In genomic region chr9:4375828-4376639, GRCm38 (mm10) we compare ENCODE assay signal across 7 mouse cellular contexts. TPM values are rescaled to one million over a fixed set of nuclear protein-coding genes. Genes with fewer than 3 reads are reported as not detected.
DNase-seq lines count a peak whose midpoint lies in the region; ATAC-seq lines count a peak whose summit lies in the region.

Msantd4 (plus strand) TSS chr9:4376562.

- peak within 1 kb of the TSS; percentile 61 for H3K27ac ChIP-seq in intestine, embryonic 15.5 days
- peak within 1 kb of the TSS; percentile 91 for H3K27ac ChIP-seq in midbrain, embryonic 10.5 days (replicated peaks)

- peak within 1 kb of the TSS; percentile 66 for H3K4me3 ChIP-seq in intestine, embryonic 15.5 days (replicated peaks)
- H3K4me3 ChIP-seq in midbrain, embryonic 10.5 days, result peak within 1 kb of the TSS; percentile 84

- no peaks in the 10 kb centered on the region for H3K4me1 ChIP-seq in intestine, embryonic 15.5 days (replicated peaks)
- H3K4me1 ChIP-seq in midbrain, embryonic 10.5 days, result peaks cover 20% of the 10 kb centered on the region; the same call in 1 of the 2 replicates

- peak within 1 kb of the TSS; percentile 54 for H3K9ac ChIP-seq in intestine, embryonic 15.5 days

- H3K36me3 ChIP-seq in intestine, embryonic 15.5 days, result no peaks in the 10 kb centered on the region
- H3K36me3 ChIP-seq in midbrain, embryonic 10.5 days, result peaks cover 8% of the 10 kb centered on the region

- intact Hi-C loops in gastrocnemius, postnatal 36 days (cut with DNase I), result loop anchor here (5.0 kb wide), 1 partner anchor 64 kb away; no protein-coding TSS in a partner anchor
- intact Hi-C loops in left cerebral cortex, postnatal 25 days (cut with DNase I), result loop anchor here (2.0 kb wide), 1 partner anchor 67 kb away; the partner anchor contains the start of genes Aasdhppt and Kbtbd3

- no peaks in the 10 kb centered on the region for H3K9me3 ChIP-seq in intestine, embryonic 15.5 days
- no peaks in the 10 kb centered on the region for H3K9me3 ChIP-seq in midbrain, embryonic 10.5 days (replicated peaks)

- no peaks in the 10 kb centered on the region for H3K27me3 ChIP-seq in intestine, embryonic 15.5 days (replicated peaks)
- no peaks in the 10 kb centered on the region for H3K27me3 ChIP-seq in midbrain, embryonic 10.5 days (ENCODE audit: low read depth, poor library complexity, severe bottlenecking)

- peak within 1 kb of the TSS; percentile 59 for H3K4me2 ChIP-seq in intestine, embryonic 15.5 days (replicated peaks)

- peak; percentile 98 for DNase-seq in adrenal gland, adult 2 months
- DNase-seq in embryo, embryonic 11.5 days (ENCODE audit: low read depth, low spot score), result peak; percentile 94
- peak; percentile 92 to 94 for DNase-seq in gastrocnemius, postnatal 36 days
- peak; percentile 98 to 100 for DNase-seq in left cerebral cortex, postnatal 25 days (ENCODE audit: low spot score in 2 of 2)
- peak; percentile 97 for DNase-seq in midbrain, embryonic 10.5 days (ENCODE audit: low spot score)
- peak; percentile 91 for DNase-seq in right cerebral cortex, postnatal 4 days

- WGBS in intestine, embryonic 15.5 days, result 3% methylated on average over 31 of the region's 31 CpGs
- 2% methylated on average over 31 of the region's 31 CpGs for WGBS in midbrain, embryonic 10.5 days

- ATAC-seq in intestine, embryonic 15.5 days, result peak; percentile 100

RNA-seq across cellular contexts. Expression of gene Msantd4, which starts in this region (rescaled TPM):
- 10 to 100 TPM; 33.9 to 45.4 TPM for total RNA-seq in adrenal gland, adult 2 months (2021)
- polyA plus RNA-seq in adrenal gland, adult 2 months (2012; rRNA removed), result 0.49 and 0.56 TPM in 2 replicates
- total RNA-seq in gastrocnemius, postnatal 36 days (2021), result 10 to 100 TPM; 23.2 to 27.8 TPM
- polyA plus RNA-seq in intestine, embryonic 15.5 days (2015; fragmentation: Nextera tagmentation; extraction: Ambion mirVana), result 36.3 and 39.1 TPM in 2 replicates
- 10 to 100 TPM; 59.1 to 61.6 TPM for total RNA-seq in left cerebral cortex, postnatal 25 days (2021)
- polyA plus RNA-seq in midbrain, embryonic 10.5 days (2016; fragmentation: Nextera tagmentation; extraction: Ambion mirVana), result 64.3 and 72.0 TPM in 2 replicates

Comparison
In these comparisons a context has a peak if more than half of its experiments do, and no peak if none do; other contexts are left out.
1. Peak in every context shown above with its lines: DNase-seq, ATAC-seq, H3K4me3 ChIP-seq and H3K27ac ChIP-seq.
2. RNA of gene Msantd4 (polyA plus RNA-seq): 64.3 to 72.0 TPM in midbrain, embryonic 10.5 days and 36.3 to 39.1 TPM in intestine, embryonic 15.5 days; 0.49 to 0.56 TPM in adrenal gland, adult 2 months; every median in the first group is over 10 times any median in the second.